Mouse (Mus musculus): Measurements from ENCODE around the gene Elf2. TPM values are rescaled to one million over a fixed set of nuclear protein-coding genes. Genes with fewer than 3 reads are reported as not detected.

The Elf2 gene
- polyA plus RNA-seq, 1 experiment: 21.2 TPM

DNA sequence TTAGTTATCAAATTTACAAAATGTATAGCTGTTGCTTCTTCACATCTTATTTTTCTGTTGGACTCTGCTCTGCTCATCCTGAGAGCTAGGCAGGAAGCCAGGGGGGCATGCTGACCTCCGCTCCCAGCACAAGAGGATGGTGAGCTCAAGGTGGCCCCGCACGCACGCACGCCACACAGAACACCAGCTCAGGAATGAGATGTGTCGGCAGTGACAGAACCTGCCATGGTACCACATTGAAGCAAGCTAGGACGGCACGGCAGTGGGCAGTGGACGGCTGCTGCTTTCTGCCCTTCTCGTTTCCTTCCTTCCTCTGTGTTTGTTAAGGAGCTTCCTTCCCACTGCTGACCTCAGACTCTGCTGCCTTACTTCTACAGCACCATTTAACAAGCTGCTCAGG lies 23.6 kb downstream of the Elf2 start:
- TF ChIP-seq CTCF (IDR thresholded peaks at IDR 0.05; ENCODE audit: extremely low read depth, insufficient read length, insufficient replicate concordance, low read depth, low read length) (no peak), POLR2A (IDR thresholded peaks at IDR 0.05; ENCODE audit: low read depth, low read length) (no peak)
- 87% methylated on average over 10 of the region's 10 CpGs for WGBS
- Histone ChIP-seq H3K27ac (ENCODE audit: insufficient read depth, low read depth, low read length) (no peak overlapping the region), H3K36me3 (ENCODE audit: control insufficient read depth, insufficient read depth, low read length) (peaks cover 35% of the 10 kb centered on the region), H3K4me1 (ENCODE audit: control insufficient read depth, insufficient read depth, insufficient read length, low read length) (peaks cover 2% of the 10 kb centered on the region; the same call in 1 of the 2 replicates), H3K4me3 (ENCODE audit: low read depth, low read length) (no peak overlapping the region), H3K27me3 (ENCODE audit: control insufficient read depth, insufficient read depth, low read length) (no peaks in the 10 kb centered on the region)

DNA sequence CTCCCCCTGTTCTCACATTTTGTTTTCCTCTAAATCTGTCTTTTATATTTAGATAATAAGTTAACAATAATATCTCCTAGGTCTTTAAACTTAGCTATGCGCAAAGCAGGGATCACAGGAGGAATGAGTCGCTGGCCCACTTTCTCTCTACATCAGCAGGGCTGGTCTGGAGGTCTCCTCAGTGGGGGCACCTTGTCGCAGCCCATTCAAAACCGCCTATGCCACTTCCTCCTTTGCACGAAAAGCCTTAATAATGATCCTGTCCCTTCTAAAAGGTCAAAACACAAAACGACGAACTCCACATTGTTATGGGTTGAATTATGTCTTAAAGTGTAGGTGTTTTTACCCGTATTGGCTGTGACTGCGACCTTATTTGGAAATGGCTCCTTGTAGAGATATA lies 28.8 kb downstream of the Elf2 start:
- no peak overlapping the region for H3K4me3 ChIP-seq (ENCODE audit: low read depth, low read length)
- H3K27ac ChIP-seq (ENCODE audit: insufficient read depth, low read depth, low read length): no peak overlapping the region
- H3K4me1 ChIP-seq (ENCODE audit: control insufficient read depth, insufficient read depth, insufficient read length, low read length): no peaks in the 10 kb centered on the region
- 72% methylated on average over 9 of the region's 9 CpGs for WGBS
- H3K27me3 ChIP-seq (ENCODE audit: control insufficient read depth, insufficient read depth, low read length): no peaks in the 10 kb centered on the region
- TF ChIP-seq POLR2A (IDR thresholded peaks at IDR 0.05; ENCODE audit: low read depth, low read length) (no peak), CTCF (IDR thresholded peaks at IDR 0.05; ENCODE audit: extremely low read depth, insufficient read length, insufficient replicate concordance, low read depth, low read length) (no peak)
- peaks cover 13% of the 10 kb centered on the region; the same call in 1 of the 2 replicates for H3K36me3 ChIP-seq (ENCODE audit: control insufficient read depth, insufficient read depth, low read length)

DNA sequence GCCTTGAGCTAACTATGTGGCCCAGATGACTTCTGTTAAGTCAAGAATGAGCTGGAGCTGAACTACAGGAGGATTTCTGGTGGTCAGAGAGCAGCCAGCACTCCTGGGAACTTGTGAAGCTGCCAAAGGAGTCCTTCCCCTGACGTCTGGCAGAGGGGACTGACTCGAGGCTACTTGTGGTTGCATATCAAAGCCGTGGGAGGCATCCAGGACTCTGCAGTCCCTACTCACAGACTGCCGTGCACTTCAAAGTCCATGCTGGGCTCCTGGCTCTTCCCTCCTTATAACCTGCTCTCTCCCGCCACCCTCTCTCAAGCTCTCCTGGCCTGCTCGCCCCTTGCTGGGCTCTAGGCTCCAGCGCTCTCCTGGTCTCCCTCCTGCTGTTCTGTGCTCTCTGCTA lies 30.4 kb downstream of the Elf2 start:
- Histone ChIP-seq H3K36me3 (ENCODE audit: control insufficient read depth, insufficient read depth, low read length) (peaks cover 12% of the 10 kb centered on the region; the same call in 1 of the 2 replicates), H3K27me3 (ENCODE audit: control insufficient read depth, insufficient read depth, low read length) (no peaks in the 10 kb centered on the region), H3K4me1 (ENCODE audit: control insufficient read depth, insufficient read depth, insufficient read length, low read length) (no peaks in the 10 kb centered on the region), H3K27ac (ENCODE audit: insufficient read depth, low read depth, low read length) (no peak overlapping the region), H3K4me3 (ENCODE audit: low read depth, low read length) (no peak overlapping the region)
- no peak for TF ChIP-seq CTCF (IDR thresholded peaks at IDR 0.05; ENCODE audit: extremely low read depth, insufficient read length, insufficient replicate concordance, low read depth, low read length)
- no peak for TF ChIP-seq POLR2A (IDR thresholded peaks at IDR 0.05; ENCODE audit: low read depth, low read length)
- 64% methylated on average over 7 of the region's 7 CpGs for WGBS

DNA sequence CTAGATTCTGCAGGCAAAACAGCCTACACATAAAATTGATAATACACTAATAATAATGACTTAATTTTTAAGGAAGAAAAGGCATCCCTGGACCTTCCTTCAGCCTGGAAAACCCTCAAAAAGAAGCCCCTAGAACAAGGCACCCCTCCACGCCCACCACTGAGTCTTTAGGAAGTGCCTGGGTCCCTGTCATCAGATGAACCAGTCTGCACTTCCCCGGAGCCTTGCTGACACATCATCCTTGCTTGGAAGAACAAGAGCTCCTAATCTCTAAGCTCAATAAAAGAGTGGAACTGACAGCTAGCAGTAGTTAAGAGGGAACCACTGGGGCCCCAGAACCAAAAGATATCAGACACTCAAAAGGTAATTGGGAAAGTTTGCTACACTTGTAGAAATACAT lies 33.8 kb downstream of the Elf2 start:
- WGBS: 90% methylated on average over 2 of the region's 2 CpGs
- H3K27me3 ChIP-seq (ENCODE audit: control insufficient read depth, insufficient read depth, low read length): no peaks in the 10 kb centered on the region

DNA sequence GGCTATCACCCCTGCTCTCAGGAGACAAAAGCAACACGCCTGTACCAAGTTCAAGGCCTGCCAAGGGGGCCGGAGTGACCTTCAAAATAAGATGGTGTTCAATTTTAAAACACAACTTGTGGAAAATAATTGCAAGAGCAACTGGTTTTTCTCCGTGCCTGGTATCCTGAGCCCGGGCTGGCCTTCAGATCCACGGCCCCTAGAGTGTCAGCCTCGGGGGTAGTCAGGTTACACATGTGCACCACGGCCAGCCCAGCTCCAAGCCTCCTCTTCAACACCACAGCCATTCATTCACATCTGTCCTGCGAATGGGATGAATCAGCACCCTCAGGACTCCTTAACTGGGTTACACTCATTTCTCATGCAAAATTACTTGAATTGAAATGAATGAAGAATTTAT lies 34.5 kb downstream of the Elf2 start:
- Histone ChIP-seq H3K4me1 (ENCODE audit: control insufficient read depth, insufficient read depth, insufficient read length, low read length) (no peaks in the 10 kb centered on the region), H3K36me3 (ENCODE audit: control insufficient read depth, insufficient read depth, low read length) (peaks cover 6% of the 10 kb centered on the region; the same call in 1 of the 2 replicates), H3K4me3 (ENCODE audit: low read depth, low read length) (no peak overlapping the region), H3K27ac (ENCODE audit: insufficient read depth, low read depth, low read length) (no peak overlapping the region), H3K27me3 (ENCODE audit: control insufficient read depth, insufficient read depth, low read length) (no peaks in the 10 kb centered on the region)
- TF ChIP-seq CTCF (IDR thresholded peaks at IDR 0.05; ENCODE audit: extremely low read depth, insufficient read length, insufficient replicate concordance, low read depth, low read length): no peak
- no peak for TF ChIP-seq POLR2A (IDR thresholded peaks at IDR 0.05; ENCODE audit: low read depth, low read length)
- WGBS: 90% methylated on average over 8 of the region's 8 CpGs

More for the DNA sequence above, 33.8 kb downstream of the Elf2 start:
- TF ChIP-seq POLR2A (IDR thresholded peaks at IDR 0.05; ENCODE audit: low read depth, low read length) (no peak), CTCF (IDR thresholded peaks at IDR 0.05; ENCODE audit: extremely low read depth, insufficient read length, insufficient replicate concordance, low read depth, low read length) (no peak)
- Histone ChIP-seq H3K36me3 (ENCODE audit: control insufficient read depth, insufficient read depth, low read length) (peaks cover 6% of the 10 kb centered on the region; the same call in 1 of the 2 replicates), H3K4me3 (ENCODE audit: low read depth, low read length) (no peak overlapping the region), H3K27ac (ENCODE audit: insufficient read depth, low read depth, low read length) (no peak overlapping the region), H3K4me1 (ENCODE audit: control insufficient read depth, insufficient read depth, insufficient read length, low read length) (no peaks in the 10 kb centered on the region)

DNA sequence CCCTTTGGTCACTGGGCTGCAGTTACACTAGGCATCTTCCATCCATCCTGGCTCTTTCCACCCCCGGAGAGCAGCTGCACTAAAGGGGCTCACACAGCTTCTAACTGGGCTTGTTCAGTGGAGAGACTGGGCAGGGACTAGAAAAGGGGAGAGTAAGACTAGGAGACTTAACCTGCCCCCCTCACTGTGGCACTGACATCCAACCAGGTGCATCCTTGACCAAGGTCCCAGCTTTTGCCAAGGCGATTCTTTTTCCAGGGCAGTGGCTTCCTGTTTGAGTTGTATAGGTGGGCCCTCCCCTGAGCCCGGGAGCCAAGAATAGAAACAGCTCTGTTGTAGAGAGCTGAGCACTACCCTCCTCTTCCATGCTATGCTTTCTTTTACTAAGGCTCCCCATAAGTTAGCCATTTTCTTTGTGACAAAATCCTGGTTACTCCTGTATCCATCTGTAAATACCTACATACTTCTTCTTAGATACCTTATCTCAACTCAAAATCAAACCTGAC lies 37.4 kb downstream of the Elf2 start:
- TF ChIP-seq CTCF (IDR thresholded peaks at IDR 0.05; ENCODE audit: extremely low read depth, insufficient read length, insufficient replicate concordance, low read depth, low read length) (no peak), POLR2A (IDR thresholded peaks at IDR 0.05; ENCODE audit: low read depth, low read length) (no peak)
- Histone ChIP-seq H3K27me3 (ENCODE audit: control insufficient read depth, insufficient read depth, low read length) (no peaks in the 10 kb centered on the region), H3K4me1 (ENCODE audit: control insufficient read depth, insufficient read depth, insufficient read length, low read length) (no peaks in the 10 kb centered on the region), H3K27ac (ENCODE audit: insufficient read depth, low read depth, low read length) (no peak overlapping the region), H3K36me3 (ENCODE audit: control insufficient read depth, insufficient read depth, low read length) (peaks cover 7% of the 10 kb centered on the region; the same call in 1 of the 2 replicates), H3K4me3 (ENCODE audit: low read depth, low read length) (no peak overlapping the region)
- 87% methylated on average over 3 of the region's 3 CpGs for WGBS

DNA sequence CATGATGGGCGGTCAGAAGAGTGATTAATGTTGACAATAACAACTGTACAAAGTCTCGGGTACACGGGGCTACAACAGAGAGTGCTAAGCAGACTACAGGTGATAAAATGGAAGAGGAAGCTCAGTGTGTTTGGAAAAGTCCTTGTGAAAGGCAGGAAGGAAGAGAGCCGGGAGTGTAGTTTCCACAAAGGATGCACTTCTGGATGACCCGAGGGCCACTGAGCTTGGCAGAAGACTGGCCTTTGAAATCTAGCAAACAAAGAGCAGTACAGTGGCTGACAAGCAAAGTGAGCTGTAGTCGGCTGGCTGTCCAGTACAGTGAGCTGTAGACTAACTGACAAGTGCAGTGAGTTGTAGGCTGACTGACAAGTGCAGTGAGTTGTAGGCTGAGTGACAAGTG lies 38.9 kb downstream of the Elf2 start:
- WGBS: 57% methylated on average over 6 of the region's 6 CpGs
- H3K36me3 ChIP-seq (ENCODE audit: control insufficient read depth, insufficient read depth, low read length): peaks cover 8% of the 10 kb centered on the region; the same call in 1 of the 2 replicates

More for the DNA sequence above, 38.9 kb downstream of the Elf2 start:
- Histone ChIP-seq H3K4me1 (ENCODE audit: control insufficient read depth, insufficient read depth, insufficient read length, low read length) (no peaks in the 10 kb centered on the region), H3K27ac (ENCODE audit: insufficient read depth, low read depth, low read length) (no peak overlapping the region), H3K27me3 (ENCODE audit: control insufficient read depth, insufficient read depth, low read length) (no peaks in the 10 kb centered on the region), H3K4me3 (ENCODE audit: low read depth, low read length) (no peak overlapping the region)
- no peak for TF ChIP-seq POLR2A (IDR thresholded peaks at IDR 0.05; ENCODE audit: low read depth, low read length)
- TF ChIP-seq CTCF (IDR thresholded peaks at IDR 0.05; ENCODE audit: extremely low read depth, insufficient read length, insufficient replicate concordance, low read depth, low read length): no peak
